Mouse (Mus musculus) kidney, postnatal 4 days (tissue): ENCODE results near the gene Gdf3.
"Not testable (repeated sequence)": the region's sequence is repeated elsewhere in the genome, so short reads cannot be mapped to it uniquely, and the experiment has no call there.

Experiments used
- DNase-seq, 2 experiments: peaks; one replicate each; pipeline ENCODE4 v3.0.0; 2021; ENCODE audit warnings: mixed read lengths in 2 of 2

Gene Gdf3

GRCm38 (mm10) chr6:122609771-122610170 is at the start of gene Gdf3:
Gene Gdf3 (minus strand): TSS chr6:122610087.
- no peak for DNase-seq

DNA sequence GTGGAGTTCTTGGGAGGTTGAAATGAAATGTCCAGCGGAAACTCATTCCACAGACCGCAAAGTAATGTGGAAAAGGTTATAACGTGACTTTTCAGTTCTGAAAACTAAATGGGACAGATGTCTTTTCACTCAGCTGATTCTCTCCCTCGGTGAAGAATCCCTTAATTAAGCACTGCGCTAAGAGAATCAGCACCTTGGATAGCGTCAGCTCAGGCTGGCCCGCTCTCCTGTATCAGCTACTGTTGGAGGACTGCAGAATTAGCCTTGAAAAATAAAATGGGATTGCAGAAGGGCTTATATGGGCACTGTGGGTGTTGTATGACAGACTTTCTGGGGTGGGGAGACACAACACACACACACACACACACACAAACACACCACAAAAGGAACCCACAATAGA is 49.7 kb upstream of the Gdf3 start:
- peak; percentile 62 to 65 for DNase-seq

GRCm38 (mm10) chr6:122657630-122658029 is 47.7 kb upstream of the Gdf3 start:
- DNase-seq = no peak

- no peak for DNase-seq
Observed at GRCm38 (mm10) chr6:122654301-122654700, 44.4 kb upstream of the Gdf3 start.

- DNase-seq = no peak
Observed at GRCm38 (mm10) chr6:122650398-122650980, 40.6 kb upstream of the Gdf3 start.

- DNase-seq = no peak
Observed at GRCm38 (mm10) chr6:122649903-122650302, 40.0 kb upstream of the Gdf3 start.

DNA sequence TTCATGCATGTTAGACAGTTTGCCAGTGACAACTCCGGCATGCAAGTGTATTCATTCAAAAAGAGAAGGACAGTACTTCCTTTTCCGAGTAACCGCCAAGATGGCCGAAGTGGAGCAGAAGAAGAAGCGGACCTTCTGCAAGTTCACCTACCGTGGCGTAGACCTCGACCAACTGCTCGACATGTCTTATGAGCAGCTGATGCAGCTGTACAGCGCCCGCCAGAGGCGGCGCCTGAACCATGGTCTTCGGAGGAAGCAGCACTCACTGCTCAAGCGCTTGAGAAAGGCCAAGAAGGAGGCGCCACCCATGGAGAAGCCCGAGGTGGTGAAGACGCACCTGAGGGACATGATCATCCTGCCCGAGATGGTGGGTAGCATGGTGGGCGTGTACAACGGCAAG is 34.3 kb upstream of the Gdf3 start:
- not testable (repeated sequence) for DNase-seq

DNA sequence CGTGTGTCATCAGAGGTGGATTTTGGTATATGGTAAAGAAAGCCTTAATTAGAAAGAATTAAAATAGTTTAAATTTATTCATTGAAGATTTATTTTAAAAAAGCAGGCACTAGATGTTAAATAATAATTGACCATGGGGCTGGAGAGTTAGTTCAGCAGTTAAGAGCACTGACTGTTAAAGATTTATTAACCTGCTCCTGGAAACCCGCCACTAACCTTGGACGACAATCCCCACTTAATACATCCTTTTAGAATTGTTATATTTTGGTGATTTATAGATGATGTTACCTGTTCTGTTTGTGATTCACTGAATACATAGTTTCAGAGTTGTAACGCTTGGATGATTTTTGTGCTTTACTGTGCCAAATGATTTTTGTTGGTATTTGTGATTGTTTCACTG is 27.7 kb upstream of the Gdf3 start:
- DNase-seq = not testable (repeated sequence)

- no peak for DNase-seq
Observed at GRCm38 (mm10) chr6:122636666-122637065, 26.8 kb upstream of the Gdf3 start.

DNA sequence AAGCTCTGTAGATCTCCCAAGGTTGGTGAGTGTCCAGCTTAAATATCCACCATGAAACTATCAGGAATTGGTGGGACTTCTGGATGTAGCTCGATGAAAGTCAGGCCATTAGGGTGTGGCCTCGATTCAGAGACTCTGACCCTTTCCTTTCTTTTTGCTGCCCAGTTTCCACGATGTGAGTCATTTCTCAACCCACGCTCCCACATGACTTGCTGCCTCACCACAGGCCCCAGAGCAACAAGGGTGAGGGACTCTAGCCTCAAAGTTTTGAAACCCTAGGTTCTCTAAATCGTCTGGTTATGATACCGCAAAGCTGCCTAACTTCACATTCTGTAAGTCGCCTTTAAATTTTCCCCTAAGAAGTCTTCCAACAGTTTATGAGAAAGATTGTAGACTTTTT is 25.4 kb upstream of the Gdf3 start:
- DNase-seq = no peak

- peak; percentile 24 to 47 for DNase-seq
Observed at GRCm38 (mm10) chr6:122633411-122633810, 23.5 kb upstream of the Gdf3 start.

DNA sequence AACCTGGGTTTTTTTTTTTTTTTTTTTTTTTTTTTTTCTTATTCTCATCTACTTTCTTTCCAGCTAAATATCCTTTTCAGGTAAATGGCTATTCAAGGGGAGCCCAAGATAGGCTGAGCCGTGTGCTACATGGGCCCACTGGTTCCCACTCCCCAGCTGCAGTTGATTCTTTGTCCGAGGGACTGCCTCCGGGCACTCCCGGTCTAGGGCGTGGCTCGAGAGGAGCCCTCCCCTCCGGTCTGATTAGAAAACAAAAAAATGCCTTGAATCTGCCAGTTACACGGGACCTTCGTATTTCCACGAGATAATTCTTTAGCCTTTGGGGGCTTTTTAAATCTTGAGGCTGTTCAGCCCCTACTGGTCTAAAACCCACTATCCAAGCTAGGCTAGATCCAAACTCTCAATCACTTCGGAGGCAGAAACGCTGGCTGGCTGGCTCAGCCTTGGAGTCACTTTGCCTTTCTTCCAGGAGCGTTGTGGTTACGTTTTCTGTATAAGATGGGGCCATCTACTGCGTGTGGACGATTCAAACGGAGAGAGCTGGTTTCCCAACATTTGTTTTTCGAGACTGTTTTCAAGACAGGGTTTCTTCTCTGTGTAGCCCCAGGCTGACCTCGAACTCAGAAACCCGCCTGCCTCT is 17.7 kb upstream of the Gdf3 start:
- no peak for DNase-seq

- no peak for DNase-seq
Observed at GRCm38 (mm10) chr6:122626110-122626509, 16.2 kb upstream of the Gdf3 start, which contains the start of gene Dppa3. Gene Dppa3 (plus strand): TSS chr6:122626410.

GRCm38 (mm10) chr6:122625156-122625555 is 15.3 kb upstream of the Gdf3 start:
- no peak for DNase-seq

GRCm38 (mm10) chr6:122624480-122624879 is 14.6 kb upstream of the Gdf3 start:
- DNase-seq = no peak

DNA sequence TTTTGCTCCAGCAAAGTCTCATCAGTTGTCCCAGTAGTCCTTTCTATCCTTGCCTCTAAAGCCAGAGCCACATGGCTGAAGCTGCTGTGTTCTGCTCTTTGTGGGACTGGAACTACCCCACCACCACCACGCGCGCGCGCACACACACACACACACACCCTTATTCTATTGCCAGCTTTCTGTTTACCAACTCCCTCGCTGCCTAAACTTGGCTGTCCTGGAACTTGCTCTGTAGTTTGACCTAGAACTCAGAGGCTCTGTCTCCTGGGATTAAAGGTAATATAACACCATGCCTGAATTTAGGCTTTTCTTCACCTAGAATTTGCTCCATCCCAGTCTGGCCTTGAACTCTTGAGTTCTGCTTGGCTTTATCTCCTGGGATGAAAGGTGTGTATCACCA is 11.2 kb upstream of the Gdf3 start:
- DNase-seq = no peak

DNA sequence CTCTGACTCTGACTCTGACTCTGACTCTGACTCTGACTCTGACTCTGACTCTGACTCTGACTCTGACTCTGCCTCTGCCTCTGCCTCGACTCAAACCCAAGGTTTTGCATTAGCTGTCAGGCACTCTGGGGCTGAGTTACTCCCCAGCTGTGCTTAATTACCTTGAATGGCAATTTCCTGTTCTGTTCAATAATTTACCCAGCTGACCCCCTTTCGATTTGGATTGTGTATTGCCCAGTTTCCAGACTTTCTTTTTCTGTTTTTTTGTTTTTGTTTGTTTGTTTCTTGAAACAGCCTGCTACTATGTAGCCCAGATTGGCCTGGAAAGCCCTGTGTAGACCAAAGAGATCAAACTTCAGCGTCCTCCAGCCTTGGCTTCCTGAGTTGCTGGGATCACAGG is 6.1 kb upstream of the Gdf3 start:
- DNase-seq = no peak

- peak; percentile 24 to 40 for DNase-seq
Observed at GRCm38 (mm10) chr6:122614047-122614446, 4.2 kb upstream of the Gdf3 start.

DNA sequence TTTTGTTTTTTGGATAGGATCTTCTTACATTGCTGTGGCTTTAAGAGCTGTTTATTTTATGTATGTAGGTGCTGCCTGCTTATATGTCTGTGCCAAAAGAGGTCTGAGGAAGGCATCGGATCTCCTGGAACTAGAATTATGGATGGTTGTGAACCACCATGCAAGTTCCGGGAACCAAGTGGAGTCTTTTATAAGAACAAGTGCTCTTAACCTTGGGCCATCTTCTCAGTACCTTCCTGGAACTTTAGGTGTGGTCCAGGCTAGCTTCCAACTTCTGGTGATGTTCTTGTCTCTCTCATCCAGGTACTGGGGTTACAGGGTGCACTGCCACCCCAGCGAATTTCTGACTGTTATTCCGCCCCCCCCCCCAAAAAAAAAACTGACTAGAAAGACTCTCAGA is 2.5 kb upstream of the Gdf3 start:
- DNase-seq = no peak

DNA sequence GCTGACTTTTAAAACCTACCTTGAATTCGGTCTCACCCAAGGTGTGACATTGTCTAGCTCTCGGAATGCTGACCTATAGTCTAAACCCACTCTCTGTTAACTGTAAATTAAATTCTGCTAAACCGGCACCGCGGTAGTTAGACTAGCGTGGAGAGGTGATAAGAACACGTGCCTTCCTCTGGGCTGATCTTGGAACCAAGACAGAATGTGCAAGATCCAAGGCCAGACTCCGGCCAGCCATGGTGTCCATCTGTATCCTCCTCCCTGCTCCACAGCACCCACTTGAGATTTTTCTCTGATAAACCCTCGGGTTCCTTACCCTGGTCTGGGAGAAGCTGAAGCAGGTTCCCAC is 534 bp downstream of the Gdf3 start:
- DNase-seq = no peak

GRCm38 (mm10) chr6:122608434-122609376 is 1.2 kb downstream of the Gdf3 start:
- no peak for DNase-seq

DNA sequence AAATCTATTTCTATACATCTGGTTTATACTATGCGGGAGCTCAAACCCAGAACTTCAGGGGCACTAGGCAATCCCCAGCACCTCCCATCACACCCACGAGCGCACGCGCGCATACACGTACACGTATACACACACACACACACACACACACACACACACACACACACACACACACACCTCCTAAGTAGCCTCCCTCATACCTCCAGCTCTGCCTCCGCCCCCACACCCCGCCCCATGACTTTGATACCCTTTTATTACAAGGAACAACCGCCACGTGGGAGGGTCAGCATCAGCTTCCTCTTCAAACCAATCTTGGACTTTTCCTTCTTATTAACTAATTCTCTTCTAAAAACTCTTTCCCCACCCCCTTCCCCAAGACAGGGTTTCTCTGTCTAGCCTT is 2.2 kb downstream of the Gdf3 start:
- DNase-seq = no peak

DNA sequence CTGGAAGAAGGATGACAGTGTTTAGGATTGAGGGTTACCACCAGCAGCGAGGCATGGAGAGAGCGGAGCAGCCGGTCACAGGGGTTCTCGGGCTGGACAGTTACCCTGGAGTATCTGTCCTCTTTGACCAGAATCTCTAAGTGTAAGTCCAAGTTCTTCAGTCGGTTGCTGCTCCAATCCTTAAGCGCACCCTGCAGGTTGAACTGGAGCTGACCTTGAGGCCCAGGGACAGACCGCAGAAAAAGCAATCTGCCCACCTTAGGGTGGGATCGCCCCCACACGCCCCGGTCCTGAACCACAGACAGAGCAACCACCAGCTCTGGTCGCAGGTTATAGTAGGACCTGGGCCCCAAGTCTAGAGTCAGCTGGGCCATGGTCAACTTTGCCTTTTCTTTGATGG is 3.2 kb downstream of the Gdf3 start:
- DNase-seq = no peak

DNA sequence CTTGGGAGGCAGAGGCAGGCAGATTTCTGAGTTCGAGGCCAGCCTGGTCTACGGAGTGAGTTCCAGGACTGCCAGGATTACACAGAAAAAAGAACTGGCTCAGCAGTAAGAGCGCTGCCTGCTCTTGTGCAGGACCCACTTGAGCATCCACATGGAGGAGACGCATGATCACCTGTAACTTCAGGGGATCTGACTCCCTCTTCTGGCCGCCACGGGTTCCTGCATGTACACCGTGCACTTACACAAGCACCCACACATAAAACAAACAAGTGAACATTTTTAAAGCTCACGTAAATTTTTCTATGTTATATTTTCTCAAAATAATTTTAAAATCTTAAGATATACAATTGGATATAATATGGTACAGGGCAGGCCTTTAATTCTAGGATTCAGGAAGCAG is 4.4 kb downstream of the Gdf3 start:
- DNase-seq = no peak
